Mouse (Mus musculus): ENCODE data around the gene Foxp2. TPM values are rescaled to one million over a fixed set of nuclear protein-coding genes. Genes with fewer than 3 reads are reported as not detected.
A peak's percentile ranks its signal among the peaks of the same experiment; 100 is the strongest.

The Foxp2 gene
- polyA plus RNA-seq, 1 experiment, result 69.6 TPM

DNA sequence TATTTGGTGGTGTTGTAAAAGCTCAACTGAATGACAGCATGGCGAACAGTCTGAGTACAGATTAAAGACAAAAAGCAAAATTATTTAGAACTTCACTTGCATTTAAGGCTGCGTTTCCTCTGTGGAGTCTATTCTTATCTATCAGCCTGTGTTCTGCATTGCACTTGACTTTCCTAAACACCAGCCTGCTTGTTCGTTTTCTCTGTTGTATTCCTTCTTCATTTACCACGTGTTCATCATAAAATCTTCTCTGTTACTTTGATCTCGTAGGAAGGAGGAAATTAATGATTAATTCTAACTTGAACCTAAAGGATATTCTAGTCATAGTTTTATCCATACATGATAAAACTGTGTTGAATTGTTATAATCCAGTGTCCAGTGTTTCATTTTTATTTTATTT lies 392.9 kb downstream of the Foxp2 start:
- no peak for DNase-seq (ENCODE audit: low read depth)
- TF ChIP-seq CTCF (IDR thresholded peaks at IDR 0.05; ENCODE audit: borderline replicate concordance, extremely low read depth, insufficient read depth, insufficient read length) (no peak), POLR2A (IDR thresholded peaks at IDR 0.05; ENCODE audit: borderline replicate concordance, extremely low read depth, insufficient read depth, insufficient read length, poor library complexity, severe bottlenecking) (no peak)

DNA sequence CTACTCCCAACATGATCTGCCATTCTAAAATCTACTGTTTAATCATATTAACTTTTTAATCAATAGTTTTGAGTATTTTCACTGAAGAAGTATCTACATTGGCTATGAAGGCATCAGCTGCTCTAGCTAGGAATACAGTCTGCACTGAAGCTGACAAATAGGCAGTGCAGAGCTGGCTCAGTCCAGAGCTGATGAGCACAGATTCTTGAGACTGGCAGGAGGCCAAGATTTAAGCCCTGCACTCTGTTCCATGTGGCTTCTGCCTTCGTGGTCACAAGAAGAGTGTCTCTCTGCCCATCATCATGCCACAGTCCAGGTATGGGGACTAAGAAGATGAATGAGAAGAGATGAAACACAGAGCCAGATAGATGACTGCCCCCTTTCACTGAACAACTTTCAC lies 398.1 kb downstream of the Foxp2 start:
- peak; percentile 59 for DNase-seq (ENCODE audit: low read depth)

DNA sequence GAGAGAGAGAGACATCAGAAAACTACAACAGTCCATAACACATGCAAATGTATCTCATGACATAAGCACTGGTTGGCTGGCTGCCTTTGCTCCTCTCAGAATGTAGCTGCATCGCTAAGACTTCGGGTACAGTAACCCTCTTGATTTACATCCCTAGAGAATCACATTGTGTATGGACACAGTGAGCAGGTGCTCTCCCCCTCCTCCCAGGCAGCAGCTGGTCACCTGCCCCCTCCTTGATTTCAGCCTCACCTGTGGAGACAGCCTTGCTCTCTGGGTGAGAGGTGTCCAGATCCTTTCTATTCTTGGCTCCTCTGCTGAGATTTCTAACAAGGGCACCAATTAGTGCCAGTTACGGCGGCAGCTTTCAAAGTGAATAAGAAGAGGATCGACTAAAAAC lies 409.5 kb downstream of the Foxp2 start:
- peak; percentile 88 for DNase-seq (ENCODE audit: low read depth)

More for the DNA sequence above, 398.1 kb downstream of the Foxp2 start:
- no peak for TF ChIP-seq POLR2A (IDR thresholded peaks at IDR 0.05; ENCODE audit: borderline replicate concordance, extremely low read depth, insufficient read depth, insufficient read length, poor library complexity, severe bottlenecking)
- no peak for TF ChIP-seq CTCF (IDR thresholded peaks at IDR 0.05; ENCODE audit: borderline replicate concordance, extremely low read depth, insufficient read depth, insufficient read length)

DNA sequence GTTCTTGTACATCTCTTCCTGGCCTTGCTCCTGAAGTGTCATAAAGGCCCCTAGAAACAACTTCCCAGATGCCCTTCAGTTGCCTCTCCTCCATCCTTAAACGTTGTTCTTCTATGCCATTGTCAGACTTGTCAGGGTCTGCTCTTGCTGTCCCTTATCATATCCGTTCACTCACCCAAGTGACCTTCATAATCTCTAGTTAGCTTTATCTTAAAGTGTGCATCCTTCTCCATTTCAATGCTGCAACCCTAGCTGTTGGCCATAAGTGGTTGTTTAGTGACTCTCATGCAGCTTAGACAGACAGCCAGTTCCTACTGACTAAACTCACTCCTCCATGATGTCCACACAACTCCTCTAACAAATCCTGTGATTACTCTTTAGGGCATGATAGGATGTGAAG lies 415.8 kb downstream of the Foxp2 start:
- DNase-seq (ENCODE audit: low read depth), result no peak
- TF ChIP-seq POLR2A (IDR thresholded peaks at IDR 0.05; ENCODE audit: borderline replicate concordance, extremely low read depth, insufficient read depth, insufficient read length, poor library complexity, severe bottlenecking), result no peak
- TF ChIP-seq CTCF (IDR thresholded peaks at IDR 0.05; ENCODE audit: borderline replicate concordance, extremely low read depth, insufficient read depth, insufficient read length), result no peak

More for the DNA sequence above, 409.5 kb downstream of the Foxp2 start:
- no peak for TF ChIP-seq POLR2A (IDR thresholded peaks at IDR 0.05; ENCODE audit: borderline replicate concordance, extremely low read depth, insufficient read depth, insufficient read length, poor library complexity, severe bottlenecking)
- no peak for TF ChIP-seq CTCF (IDR thresholded peaks at IDR 0.05; ENCODE audit: borderline replicate concordance, extremely low read depth, insufficient read depth, insufficient read length)

DNA sequence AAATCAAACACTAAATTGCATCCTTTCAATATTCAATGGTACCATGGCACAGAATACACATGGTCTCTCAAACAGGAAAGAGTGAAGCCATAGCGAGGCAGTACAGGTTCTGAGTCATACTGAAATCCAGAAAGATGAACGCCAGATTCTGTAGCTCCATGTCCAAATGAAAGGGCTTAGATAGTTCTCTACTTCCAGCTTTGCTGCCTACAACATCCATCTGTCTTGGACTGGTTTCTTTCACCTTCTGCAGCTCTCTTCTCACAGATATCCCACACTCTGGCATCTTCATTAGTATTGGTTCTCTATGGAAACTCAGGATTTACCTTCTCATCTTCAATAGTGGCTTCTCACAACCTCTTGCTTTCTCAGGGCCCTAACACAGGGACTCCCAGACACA lies 417.2 kb downstream of the Foxp2 start:
- DNase-seq (ENCODE audit: low read depth), result no peak
- no peak for TF ChIP-seq POLR2A (IDR thresholded peaks at IDR 0.05; ENCODE audit: borderline replicate concordance, extremely low read depth, insufficient read depth, insufficient read length, poor library complexity, severe bottlenecking)
- no peak for TF ChIP-seq CTCF (IDR thresholded peaks at IDR 0.05; ENCODE audit: borderline replicate concordance, extremely low read depth, insufficient read depth, insufficient read length)

DNA sequence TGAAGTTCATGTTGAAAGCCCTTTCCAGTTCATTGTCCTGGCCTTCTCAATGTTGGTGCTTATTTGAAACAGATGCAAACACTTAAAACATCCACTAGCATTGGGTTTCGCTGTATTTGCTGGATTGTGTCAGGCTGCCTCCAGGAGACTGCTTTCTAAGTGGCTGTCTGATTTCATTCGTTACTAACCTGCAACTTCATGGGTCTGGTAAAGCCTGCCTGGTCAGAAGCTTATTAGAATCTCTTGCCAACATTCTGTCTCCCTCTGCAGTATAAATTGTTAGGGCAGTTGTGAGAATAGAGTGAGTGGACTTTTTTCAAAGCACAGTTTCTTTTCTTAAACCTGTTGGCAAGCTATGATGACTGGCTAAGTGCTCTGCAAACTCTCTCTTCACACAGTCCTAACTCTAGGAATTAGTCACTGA lies 420.4 kb downstream of the Foxp2 start:
- TF ChIP-seq POLR2A (IDR thresholded peaks at IDR 0.05; ENCODE audit: borderline replicate concordance, extremely low read depth, insufficient read depth, insufficient read length, poor library complexity, severe bottlenecking), result no peak
- no peak for TF ChIP-seq CTCF (IDR thresholded peaks at IDR 0.05; ENCODE audit: borderline replicate concordance, extremely low read depth, insufficient read depth, insufficient read length)
- DNase-seq (ENCODE audit: low read depth), result peak; percentile 79

DNA sequence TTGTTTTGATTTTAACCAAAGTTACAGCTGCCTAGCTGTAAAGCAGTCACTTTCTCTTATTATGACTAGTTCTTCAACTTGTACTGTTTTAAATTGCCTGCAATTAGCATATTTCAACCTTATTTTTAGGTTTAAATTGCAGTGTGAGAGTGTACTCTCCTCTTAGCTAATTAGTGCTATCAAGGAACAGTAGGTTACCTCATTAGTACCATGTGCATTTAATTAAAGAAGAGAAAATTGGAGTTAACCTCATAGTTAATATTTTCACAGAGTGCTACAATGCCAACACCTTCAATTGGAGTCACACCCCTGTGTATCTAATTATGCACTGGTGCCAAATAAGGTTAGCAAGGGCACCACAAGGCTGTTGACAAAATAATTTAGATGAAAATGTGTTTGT lies 421.9 kb downstream of the Foxp2 start:
- peak; percentile 79 for DNase-seq (ENCODE audit: low read depth)

DNA sequence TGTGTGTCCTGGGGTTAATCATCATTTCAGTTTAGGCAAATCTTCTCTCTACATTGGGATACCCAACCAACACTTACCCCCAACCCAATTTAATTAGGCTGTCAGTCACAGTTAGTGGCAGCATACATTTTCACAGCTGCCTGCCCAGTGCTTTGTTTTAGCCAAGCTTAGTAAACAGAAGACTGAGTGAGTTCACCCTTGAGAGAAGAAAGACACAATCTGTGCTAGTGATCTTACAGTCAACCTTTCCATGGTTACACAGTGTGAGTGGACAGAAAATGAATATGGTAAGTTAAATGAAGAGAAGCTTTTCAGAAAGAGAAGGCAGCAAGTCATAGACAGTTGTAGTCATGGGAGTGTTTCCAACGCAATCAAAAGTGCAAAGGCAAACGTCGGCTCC lies 446.6 kb downstream of the Foxp2 start:
- TF ChIP-seq POLR2A (IDR thresholded peaks at IDR 0.05; ENCODE audit: borderline replicate concordance, extremely low read depth, insufficient read depth, insufficient read length, poor library complexity, severe bottlenecking) (no peak), CTCF (IDR thresholded peaks at IDR 0.05; ENCODE audit: borderline replicate concordance, extremely low read depth, insufficient read depth, insufficient read length) (no peak)
- DNase-seq (ENCODE audit: low read depth), result peak; percentile 82

More for the DNA sequence above, 421.9 kb downstream of the Foxp2 start:
- TF ChIP-seq CTCF (IDR thresholded peaks at IDR 0.05; ENCODE audit: borderline replicate concordance, extremely low read depth, insufficient read depth, insufficient read length) (no peak), POLR2A (IDR thresholded peaks at IDR 0.05; ENCODE audit: borderline replicate concordance, extremely low read depth, insufficient read depth, insufficient read length, poor library complexity, severe bottlenecking) (no peak)

DNA sequence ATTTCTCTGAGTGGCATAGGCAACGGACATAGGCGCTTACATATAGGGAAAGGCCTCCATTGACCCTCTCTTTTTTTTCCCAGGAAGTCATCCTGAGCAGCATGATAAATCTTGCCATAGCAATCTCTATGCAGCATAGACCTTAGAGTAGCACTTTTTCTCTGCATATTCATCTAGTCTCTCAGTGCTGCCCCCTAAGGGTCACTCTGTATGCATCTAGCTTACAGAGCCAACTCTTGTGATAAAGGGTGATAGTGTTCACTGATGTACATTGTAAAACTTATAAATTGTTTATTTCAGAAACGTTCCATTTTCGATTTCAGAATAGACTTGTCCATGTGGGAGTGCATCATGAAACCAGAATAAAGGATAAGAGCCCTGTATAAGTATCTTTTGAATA lies 454.7 kb downstream of the Foxp2 start:
- DNase-seq (ENCODE audit: low read depth), result no peak
- no peak for TF ChIP-seq POLR2A (IDR thresholded peaks at IDR 0.05; ENCODE audit: borderline replicate concordance, extremely low read depth, insufficient read depth, insufficient read length, poor library complexity, severe bottlenecking)
- no peak for TF ChIP-seq CTCF (IDR thresholded peaks at IDR 0.05; ENCODE audit: borderline replicate concordance, extremely low read depth, insufficient read depth, insufficient read length)

DNA sequence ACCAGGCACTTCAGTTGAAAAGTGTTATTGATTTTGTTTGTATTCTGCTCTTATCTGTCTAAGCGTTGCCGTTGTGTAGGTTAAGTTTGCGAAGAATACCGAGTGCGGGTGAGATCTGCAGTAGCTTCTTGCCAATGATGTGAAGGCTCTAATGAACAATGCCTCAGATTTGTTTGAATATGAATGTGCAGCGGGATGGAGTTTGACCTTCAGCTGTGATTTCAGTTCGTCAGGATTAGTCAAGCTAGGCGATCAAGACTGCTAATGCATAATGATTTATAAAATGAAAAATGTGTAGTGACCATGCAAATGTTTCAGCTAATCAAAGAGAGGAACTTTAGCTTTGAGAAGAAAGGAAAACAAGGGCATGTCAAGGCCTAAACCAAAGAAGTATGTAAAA lies 469.1 kb downstream of the Foxp2 start:
- DNase-seq (ENCODE audit: low read depth), result peak; percentile 70
- no peak for TF ChIP-seq POLR2A (IDR thresholded peaks at IDR 0.05; ENCODE audit: borderline replicate concordance, extremely low read depth, insufficient read depth, insufficient read length, poor library complexity, severe bottlenecking)
- TF ChIP-seq CTCF (IDR thresholded peaks at IDR 0.05; ENCODE audit: borderline replicate concordance, extremely low read depth, insufficient read depth, insufficient read length), result no peak

DNA sequence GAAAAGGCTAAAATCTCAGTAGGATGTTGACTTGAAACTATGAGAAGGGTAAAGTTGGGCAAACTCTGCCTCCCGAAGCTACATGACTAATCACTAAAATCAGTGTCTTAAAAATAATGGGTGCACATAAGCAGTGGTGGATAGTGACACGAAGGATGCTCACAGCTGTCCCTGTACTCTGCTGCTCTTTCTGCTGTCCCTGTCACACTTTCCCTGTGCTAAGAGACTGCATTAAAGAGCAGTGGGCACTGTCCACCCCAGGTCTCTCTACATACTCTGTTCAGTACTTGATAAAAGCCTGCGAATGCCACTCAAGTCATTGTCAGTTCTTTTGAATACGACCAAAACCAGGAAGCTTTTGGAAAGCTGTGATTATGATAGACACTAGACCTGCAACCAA lies 469.7 kb downstream of the Foxp2 start:
- TF ChIP-seq CTCF (IDR thresholded peaks at IDR 0.05; ENCODE audit: borderline replicate concordance, extremely low read depth, insufficient read depth, insufficient read length), result no peak
- TF ChIP-seq POLR2A (IDR thresholded peaks at IDR 0.05; ENCODE audit: borderline replicate concordance, extremely low read depth, insufficient read depth, insufficient read length, poor library complexity, severe bottlenecking), result no peak
- DNase-seq (ENCODE audit: low read depth), result no peak

DNA sequence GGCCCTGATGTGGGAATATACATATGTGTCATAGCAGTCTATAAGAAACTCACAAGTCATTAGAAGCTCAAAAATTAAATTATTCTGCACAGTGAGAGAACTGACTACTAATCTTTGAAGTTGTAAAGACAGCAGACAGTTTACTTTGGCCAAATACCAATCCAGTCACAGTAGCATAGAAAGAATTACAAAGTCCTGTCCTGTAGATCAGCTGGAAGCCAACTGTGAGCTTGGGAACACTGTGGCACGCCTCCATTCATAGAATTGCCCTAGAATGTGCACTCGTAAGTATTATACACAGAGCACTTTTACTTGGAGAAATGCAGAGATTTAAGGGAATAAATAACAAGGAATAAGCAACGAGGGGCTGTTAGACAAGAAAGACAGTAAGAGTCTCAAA lies 472.5 kb downstream of the Foxp2 start:
- peak; percentile 65 for DNase-seq (ENCODE audit: low read depth)
- TF ChIP-seq POLR2A (IDR thresholded peaks at IDR 0.05; ENCODE audit: borderline replicate concordance, extremely low read depth, insufficient read depth, insufficient read length, poor library complexity, severe bottlenecking), result no peak
- no peak for TF ChIP-seq CTCF (IDR thresholded peaks at IDR 0.05; ENCODE audit: borderline replicate concordance, extremely low read depth, insufficient read depth, insufficient read length)

Measured in brain, embryonic 14.5 days (tissue).